Comparison of ENCODE assay signal across 18 mouse cellular contexts in the genomic region with DNA sequence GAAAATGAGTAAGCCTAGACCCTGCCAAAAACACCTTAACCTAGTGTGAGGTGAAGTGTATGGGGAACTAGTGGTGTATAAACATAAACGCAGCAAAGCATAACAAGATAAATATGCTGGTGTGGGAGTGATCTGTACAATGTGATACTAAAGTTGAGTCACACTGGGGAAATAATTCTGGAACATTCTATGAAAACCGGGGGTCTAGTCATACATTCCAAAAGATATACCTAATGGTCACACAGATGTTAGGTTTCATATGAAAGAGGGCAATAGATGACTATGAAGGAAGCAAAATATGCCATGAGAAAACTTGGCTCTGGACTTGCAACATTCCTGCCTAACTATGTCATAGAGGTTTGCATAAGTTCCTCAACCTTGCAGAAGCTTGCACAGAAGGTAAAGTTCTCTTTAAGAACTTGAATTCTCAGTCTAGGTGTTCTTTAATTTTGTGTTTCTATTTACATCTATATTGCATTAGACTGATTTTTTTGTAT.
"Had no signal": no experiment of that assay in that cellular context is flagged by ENCODE, and none has a peak within 500 bp of the region (broad histone marks: within the 10 kb centered on the region; RNA-seq: fewer than 3 reads in every experiment).

No protein-coding gene starts in this region.

- ATAC-seq: intestine, postnatal 0 days had no signal

- H3K4me1 ChIP-seq: liver, embryonic 13.5 days; neural tube, embryonic 12.5 days; neural tube, embryonic 15.5 days; stomach, embryonic 15.5 days had no signal

- H3K9me3 ChIP-seq: liver, embryonic 13.5 days; neural tube, embryonic 12.5 days; neural tube, embryonic 15.5 days; stomach, embryonic 15.5 days had no signal

- H3K27me3 ChIP-seq: liver, embryonic 13.5 days; neural tube, embryonic 12.5 days; neural tube, embryonic 15.5 days; stomach, embryonic 15.5 days had no signal

- H3K4me2 ChIP-seq: liver, embryonic 13.5 days; midbrain, embryonic 11.5 days; neural tube, embryonic 12.5 days; neural tube, embryonic 15.5 days; stomach, embryonic 15.5 days had no signal

- H3K36me3 ChIP-seq: liver, embryonic 13.5 days; neural tube, embryonic 12.5 days; neural tube, embryonic 15.5 days; stomach, embryonic 15.5 days had no signal

- DNase-seq: kidney, adult 2 months; kidney, postnatal 25 days; liver; liver, embryonic 13.5 days; lung, adult 2 months; lung, postnatal 14 days; lung, postnatal 4 days; midbrain, embryonic 14.5 days; right cerebral cortex, postnatal 25 days; spleen, adult 18-20 months; thymus, adult 18-20 months; thymus, postnatal 36 days had no signal

- H3K9ac ChIP-seq: liver, embryonic 13.5 days; neural tube, embryonic 12.5 days; neural tube, embryonic 15.5 days; stomach, embryonic 15.5 days had no signal

- H3K27ac ChIP-seq: kidney, postnatal 0 days; liver, embryonic 13.5 days; neural tube, embryonic 12.5 days; neural tube, embryonic 15.5 days; stomach, embryonic 15.5 days had no signal

- H3K4me3 ChIP-seq: liver, embryonic 13.5 days; neural tube, embryonic 12.5 days; neural tube, embryonic 15.5 days; stomach, embryonic 15.5 days had no signal
